Mouse (Mus musculus): ENCODE measurements at regions not wholly inside any gene's neighbourhood (a gene's known extent, or its start where the extent isn't known, plus 50 kb on each side); places are given as distances from the start of the nearest gene placed in this dataset.

DNA sequence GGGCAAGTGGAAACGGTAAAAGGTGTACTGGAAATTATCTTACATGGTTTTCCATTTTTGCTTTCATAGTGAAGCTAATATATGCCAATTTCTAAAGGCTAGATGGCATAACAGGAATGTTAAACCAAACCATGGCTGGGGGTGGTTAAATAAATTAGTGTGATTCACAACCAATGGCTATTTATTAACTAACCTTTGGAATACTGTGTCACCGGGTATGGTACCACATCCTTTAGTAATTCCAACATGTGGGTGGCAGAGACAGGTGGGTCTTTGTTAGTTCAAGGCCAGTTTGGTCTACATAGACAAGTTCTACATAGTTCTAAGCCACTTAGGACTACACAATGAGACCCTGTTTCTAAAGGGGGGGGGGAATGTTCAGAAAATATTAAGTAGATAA, 179.8 kb upstream of the Plxnc1 start:
- DNase-seq (ENCODE audit: low spot score) = no peak

DNA sequence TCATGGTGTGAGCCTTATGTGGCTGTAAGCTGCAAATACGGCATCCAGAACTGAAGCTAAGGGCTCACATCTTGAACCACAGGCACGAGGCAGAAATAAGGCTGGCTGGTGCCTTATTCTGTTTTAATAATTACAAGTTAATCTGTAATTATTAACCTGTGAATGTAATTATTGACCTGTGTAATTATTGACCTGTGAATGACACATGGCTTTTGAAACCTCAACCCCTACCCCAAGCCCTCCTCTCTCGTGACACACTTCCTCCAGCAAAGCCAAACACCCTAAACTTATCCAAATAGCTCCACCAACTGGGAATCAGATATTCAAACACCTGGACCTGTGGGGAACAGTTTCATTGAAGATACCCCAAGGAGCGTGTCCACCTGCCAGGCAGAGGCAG, 175.4 kb upstream of the Plxnc1 start:
- DNase-seq (ENCODE audit: low spot score) = no peak

DNA sequence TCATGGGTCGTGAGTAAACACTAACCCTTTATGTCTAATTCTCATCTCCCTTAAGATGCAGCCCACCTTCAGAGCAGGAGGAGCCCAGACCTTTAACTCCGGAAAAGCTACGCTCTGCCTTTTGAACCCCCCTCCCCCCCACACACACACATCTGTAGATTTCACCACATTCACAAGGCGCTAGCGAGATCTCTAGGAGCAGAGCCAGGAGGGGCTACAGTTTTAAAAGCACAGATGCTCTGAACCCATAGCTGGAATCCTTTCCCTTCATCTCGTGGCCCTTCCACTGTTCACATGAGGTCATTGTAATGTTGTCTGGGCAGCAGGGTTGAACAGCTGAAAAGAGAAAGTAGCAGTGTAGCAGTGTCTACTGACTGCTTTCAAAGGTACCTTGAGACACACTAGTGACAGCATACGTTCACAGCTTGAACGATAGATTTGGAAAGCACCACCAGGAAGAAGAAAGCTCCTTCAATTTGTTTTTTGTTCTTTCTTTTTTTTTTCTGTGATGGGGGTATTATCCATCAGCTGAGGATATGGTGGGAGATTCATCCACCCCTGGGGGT, 174.2 kb upstream of the Plxnc1 start:
- no peak for DNase-seq (ENCODE audit: low spot score)

DNA sequence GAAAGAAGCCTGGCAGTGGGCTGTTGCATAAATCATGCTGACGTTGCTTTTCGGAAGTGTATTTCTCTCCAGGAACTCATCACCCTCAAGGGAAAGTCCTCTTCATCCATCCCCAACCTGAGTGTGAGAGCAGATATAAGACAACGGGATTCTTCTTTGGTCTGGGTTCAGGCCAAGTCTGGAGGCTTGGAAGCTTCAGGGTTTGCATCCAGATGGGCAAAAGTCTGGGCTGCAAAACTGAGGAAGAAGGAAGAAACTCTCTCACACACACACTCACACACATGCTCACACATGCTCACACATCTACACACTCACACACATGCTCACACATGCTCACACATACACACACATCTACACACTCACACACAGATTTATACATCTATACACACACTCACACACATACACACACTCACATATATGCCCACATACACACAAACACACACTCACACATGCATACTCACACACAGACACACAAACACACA, 173.1 kb upstream of the Plxnc1 start:
- no peak for DNase-seq (ENCODE audit: low spot score)

DNA sequence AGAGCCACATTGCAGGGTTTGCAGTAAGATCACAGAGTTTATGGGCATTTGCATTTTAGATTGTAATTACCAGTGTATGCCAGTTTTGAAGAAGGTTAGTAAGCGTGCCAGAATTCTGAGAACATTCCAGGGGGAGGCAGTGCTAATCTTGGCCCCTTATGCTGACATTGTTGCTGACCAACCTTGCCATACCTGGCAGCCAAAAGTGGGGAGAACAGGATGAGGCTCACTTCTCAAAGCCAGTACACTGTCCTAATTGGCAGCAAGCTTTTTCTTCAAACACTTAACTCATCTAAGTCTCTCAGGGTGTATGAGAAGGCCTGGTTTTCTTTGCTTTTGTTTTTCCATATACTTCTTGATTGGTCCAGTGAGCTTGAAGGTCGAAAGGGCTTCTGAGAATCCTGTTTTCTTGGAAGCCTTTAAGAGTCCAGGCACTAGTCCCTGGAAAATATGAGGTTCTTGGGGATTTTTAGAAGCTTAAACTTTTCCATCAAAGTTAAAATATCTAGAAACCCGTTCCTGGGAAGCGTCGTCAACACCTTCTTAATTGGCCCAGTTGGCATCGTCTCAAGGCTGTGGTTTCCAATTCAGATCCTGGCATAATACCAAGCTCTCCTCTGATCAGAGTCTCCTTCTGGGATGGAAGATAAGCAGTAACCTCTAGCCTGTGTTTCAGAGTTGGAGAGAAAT, 172.6 kb upstream of the Plxnc1 start:
- no peak for DNase-seq (ENCODE audit: low spot score)

DNA sequence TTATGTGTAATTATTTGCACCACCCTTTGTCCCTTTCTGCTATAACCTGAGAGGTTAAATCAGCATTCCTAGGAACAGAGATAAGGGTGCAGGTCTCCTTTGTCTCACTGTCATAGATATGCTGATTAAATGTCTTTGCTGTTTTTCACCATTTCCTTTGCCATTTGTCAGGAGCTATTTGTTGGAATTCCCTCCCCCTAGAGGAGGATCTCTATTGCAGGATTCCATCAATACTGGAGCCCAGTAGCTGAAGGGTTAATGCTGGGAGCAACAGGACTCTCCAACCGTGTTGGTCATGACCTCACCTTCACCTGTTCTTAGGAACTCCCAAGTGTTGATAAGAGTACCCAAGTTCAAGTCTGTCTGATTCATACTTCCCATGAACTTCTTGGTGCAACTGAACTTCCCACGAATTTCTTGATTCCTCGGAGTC, 172.0 kb upstream of the Plxnc1 start:
- no peak for DNase-seq (ENCODE audit: low spot score)

DNA sequence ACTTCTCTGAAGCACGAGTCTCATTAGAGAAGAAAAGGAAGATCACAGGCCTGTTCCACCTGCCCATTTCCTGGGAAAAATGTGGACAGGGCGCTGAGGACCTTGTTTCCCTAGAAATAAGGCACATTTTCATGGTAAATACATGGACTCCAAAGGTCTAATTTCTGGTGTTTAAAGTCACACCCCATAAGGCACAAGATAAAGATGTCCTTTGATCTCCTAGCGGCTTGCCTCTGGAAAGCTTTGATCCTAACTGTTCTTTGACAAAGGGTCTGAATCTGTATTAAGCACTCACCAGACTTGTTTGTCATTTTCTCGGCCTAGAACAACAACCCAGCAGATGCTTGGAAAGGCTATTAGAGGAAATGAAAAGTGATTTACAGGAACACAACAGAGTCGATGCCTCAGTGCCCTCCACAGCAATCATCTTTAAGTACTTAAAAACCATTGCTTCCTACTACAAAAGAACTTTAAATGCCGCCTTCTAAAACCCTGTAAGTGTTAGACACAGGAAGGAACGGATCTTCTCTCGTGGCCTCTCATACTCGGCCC, 168.3 kb upstream of the Plxnc1 start:
- DNase-seq (ENCODE audit: low spot score) = no peak

DNA sequence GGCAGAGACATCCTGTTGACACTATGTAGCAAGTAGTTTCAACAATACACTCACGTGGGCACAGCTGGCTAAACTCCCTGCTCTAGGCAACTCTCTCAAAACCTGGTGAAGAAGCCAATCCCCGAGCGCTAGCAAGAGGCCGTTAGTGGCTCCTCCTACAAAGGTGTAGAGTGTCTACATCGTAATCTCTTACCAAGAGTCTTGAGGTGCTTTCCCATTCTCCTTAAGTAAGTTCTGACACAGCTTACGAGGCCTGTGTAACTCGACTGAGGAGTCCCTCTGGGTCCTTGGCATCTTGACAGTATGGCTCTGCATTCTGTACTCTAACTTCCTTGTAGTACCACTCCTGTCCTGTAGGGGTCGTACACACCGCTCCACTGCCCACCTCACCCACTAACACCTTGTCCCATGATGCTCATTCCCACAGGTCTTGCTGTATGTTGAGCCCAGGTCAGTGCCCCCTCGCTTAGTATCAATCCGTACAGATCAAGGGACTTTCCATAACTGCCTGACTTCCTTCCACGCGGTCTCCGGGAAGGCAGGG, 167.7 kb upstream of the Plxnc1 start:
- no peak for DNase-seq (ENCODE audit: low spot score)

GRCm38 (mm10) chr10:95110786-95111185, 166.2 kb upstream of the Plxnc1 start:
- no peak for DNase-seq (ENCODE audit: low spot score)

- no peak for DNase-seq (ENCODE audit: low spot score)
These were observed 164.9 kb upstream of the Plxnc1 start for GRCm38 (mm10) chr10:95109576-95109975.

DNA sequence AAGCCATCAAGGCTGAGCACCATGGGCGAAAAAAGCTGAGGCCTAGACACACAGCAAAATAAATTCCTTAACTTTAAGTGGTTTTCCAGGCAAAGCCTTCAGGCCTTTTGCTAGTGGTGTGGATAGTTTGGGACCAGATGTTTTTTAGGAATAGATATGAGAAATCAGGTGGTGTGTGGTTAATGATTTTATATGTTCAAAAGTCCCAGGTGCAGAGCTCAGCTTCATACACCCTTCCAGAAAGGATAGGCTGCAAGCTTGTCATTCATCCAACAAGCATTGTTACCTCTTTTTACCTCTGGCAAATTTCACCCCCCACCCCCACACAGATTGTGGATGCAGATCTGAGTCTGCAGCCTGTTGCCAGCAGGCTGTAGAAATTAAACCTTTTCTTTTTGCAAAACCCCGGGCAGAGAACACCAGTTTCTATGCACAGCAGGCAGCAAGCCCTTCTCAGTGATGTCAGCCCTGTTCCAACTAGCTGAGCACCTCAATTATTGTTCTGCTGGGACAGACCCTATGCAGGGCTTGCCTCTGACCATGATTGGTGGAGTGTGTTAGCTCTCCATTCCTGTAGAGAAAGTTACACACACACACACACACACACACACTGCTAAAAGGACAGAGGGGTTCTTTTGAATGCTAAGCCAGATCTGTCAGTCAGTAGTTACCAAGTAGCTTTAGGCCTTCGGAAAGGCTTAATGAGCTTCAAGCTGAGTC, 163.1 kb upstream of the Plxnc1 start:
- DNase-seq (ENCODE audit: low spot score) = no peak

- DNase-seq (ENCODE audit: low spot score) = peak; percentile 33
These were observed 159.2 kb upstream of the Plxnc1 start for GRCm38 (mm10) chr10:95103808-95104207.

- no peak for DNase-seq (ENCODE audit: low spot score)
These were observed 158.3 kb upstream of the Plxnc1 start for GRCm38 (mm10) chr10:95102981-95103380.

DNA sequence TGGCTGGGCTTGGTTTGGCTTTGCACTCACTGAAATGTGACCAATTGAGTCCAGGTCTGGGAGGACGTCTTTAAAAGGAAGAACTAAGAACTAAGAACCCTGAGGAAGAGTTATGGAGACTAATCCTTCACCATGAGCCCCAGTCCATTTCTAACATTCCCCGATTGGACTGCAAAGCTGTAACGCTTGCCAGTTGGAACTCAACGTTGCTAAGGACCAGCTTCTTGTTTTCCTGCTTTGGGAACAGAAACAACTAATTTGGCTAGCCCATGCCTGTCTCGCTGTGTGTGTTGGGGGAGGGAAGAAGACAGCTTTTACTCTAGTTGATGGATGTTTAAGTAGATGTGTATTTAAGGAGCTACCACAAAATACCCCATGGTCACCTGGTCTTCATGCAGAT, 155.3 kb upstream of the Plxnc1 start:
- DNase-seq (ENCODE audit: low spot score) = no peak

DNA sequence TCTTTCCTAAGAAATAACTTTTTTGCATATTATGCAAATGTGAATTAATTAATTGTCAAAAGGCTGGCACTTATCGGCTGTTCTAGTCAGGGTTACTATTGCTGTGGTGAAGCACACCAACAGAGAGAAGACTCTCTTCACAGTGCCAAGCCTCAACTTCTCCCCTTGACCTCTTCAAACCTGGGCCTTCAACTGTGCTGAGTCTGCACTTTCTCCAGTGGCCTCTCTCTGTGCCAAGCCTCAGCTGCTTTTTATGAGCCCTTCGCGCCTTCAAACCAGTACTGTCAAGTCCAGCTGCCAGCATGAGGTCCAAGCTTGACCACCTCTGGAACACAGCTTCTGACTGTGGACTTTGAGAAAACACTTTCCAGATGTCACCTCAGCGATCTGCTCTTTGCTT, 151.2 kb upstream of the Plxnc1 start:
- DNase-seq (ENCODE audit: low spot score) = no peak

GRCm38 (mm10) chr10:95094771-95095170, 150.1 kb upstream of the Plxnc1 start:
- DNase-seq (ENCODE audit: low spot score) = no peak

DNA sequence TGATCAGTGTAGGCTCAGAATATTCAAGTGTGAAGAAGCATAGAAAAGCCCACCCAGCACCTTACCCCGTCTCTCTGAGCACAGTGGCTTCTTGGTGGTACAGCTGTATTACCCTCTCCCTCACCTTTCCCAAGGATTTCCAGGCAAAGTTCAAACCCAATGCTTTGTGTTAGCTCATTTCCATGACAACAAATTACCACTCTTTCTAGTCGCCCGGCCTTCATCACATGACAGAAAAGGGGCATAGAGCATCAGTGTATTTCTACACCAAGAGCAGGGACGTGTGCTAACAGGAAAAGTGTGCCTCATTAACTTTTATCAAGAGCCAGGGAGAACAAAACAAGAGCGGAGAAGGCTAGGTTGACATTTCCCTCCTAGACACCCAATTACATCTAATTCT, 148.6 kb upstream of the Plxnc1 start:
- no peak for DNase-seq (ENCODE audit: low spot score)

GRCm38 (mm10) chr10:95091086-95091485, 146.5 kb upstream of the Plxnc1 start:
- no peak for DNase-seq (ENCODE audit: low spot score)

GRCm38 (mm10) chr10:95090641-95091040, 146.0 kb upstream of the Plxnc1 start:
- no peak for DNase-seq (ENCODE audit: low spot score)

- no peak for DNase-seq (ENCODE audit: low spot score)
These were observed 145.4 kb upstream of the Plxnc1 start for GRCm38 (mm10) chr10:95090035-95090434.

- peak; percentile 77 for DNase-seq (ENCODE audit: low spot score)
These were observed 143.4 kb upstream of the Plxnc1 start for GRCm38 (mm10) chr10:95087864-95088570.

DNA sequence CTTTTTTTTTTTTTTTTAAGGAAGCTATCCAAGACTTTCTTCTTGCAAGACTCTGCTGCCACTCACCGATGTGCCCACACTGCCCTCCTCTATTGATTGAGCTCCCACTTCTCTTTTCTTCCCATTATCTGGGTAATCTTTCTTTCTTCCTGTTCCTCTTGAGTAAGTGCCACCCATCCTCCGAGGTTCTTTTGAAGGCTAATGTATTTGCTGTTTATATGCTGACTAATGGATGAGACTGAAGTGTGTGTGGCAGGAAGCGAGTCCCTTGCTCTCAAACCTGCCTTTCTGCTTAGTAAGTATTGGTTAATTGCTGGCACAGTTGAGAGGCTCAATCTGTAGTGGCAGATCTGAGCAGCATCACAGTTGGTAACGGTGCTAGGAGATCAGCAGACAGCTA, 142.1 kb upstream of the Plxnc1 start:
- no peak for DNase-seq (ENCODE audit: low spot score)
